Mouse (Mus musculus): ENCODE results near the gene Ovol3. TPM values are rescaled to one million over a fixed set of nuclear protein-coding genes. Genes with fewer than 3 reads are reported as not detected.
"Not testable (repeated sequence)": the region's sequence is repeated elsewhere in the genome, so short reads cannot be mapped to it uniquely, and the experiment has no call there.

Gene Ovol3
- polyA plus RNA-seq, 1 experiment from 2014 or later: not detected

DNA sequence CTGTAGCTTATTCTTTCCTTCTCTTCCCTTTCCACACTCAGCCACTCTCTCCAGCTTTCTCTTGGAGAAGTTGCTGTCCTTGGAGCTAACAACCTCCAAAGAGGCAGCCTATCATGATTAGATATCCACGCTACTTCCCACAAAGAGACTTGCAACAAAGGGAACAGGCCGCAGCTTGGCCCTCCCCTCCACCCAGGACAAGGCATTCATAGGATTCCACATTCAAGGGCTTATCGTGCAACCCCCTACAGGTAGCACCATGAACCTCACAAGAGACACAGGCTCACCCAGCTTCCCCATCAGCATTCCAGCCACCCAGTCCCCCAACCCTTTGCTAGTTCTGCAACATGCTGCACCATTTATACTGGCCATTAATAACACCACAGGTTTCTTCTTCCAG lies 31.3 kb upstream of the Ovol3 start:
- H3K4me2 ChIP-seq (replicated peaks; ENCODE audit: low read depth, low read length): no peak overlapping the region
- H3K27ac ChIP-seq (ENCODE audit: low read depth, low read length): no peak overlapping the region
- no peak for ATAC-seq (ENCODE audit: low FRiP score)
- 87% methylated on average over 3 of the region's 3 CpGs for WGBS
- H3K9ac ChIP-seq (ENCODE audit: low read depth, low read length): no peak overlapping the region
- no peak overlapping the region for H3K4me3 ChIP-seq (ENCODE audit: low read depth, low read length)
- H3K9me3 ChIP-seq (ENCODE audit: control insufficient read depth, low read length): no peaks in the 10 kb centered on the region
- no peak for DNase-seq (ENCODE audit: low spot score)
- H3K4me1 ChIP-seq (replicated peaks; ENCODE audit: control insufficient read depth, insufficient read depth, low read length): no peaks in the 10 kb centered on the region
- no peaks in the 10 kb centered on the region for H3K27me3 ChIP-seq (ENCODE audit: control insufficient read depth, insufficient read depth, low read length)
- 0 out of 2 replicates have a peak, but pooled peaks cover 2% of the 10 kb centered on the region for H3K36me3 ChIP-seq (ENCODE audit: control insufficient read depth, insufficient read depth, low read length)

DNA sequence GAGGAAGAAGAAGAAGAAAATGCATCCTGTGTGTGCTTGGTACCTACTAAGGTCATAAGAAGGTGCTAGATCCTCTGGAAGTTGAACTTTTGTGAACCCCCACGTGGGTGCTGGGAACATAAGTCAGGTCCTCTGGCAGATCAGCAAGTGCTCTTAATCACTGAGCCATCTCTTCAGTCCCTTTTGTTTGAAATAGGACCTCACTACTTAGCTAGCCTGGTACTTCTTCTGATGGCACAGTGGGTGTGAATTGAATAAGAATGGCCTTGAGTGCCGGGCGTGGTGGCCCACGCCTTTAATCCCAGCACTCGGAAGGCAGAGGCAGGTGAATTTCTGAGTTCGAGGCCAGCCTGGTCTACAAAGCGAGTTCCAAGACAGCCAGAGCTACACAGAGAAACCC lies 30.4 kb upstream of the Ovol3 start:
- Histone ChIP-seq H3K4me2 (replicated peaks; ENCODE audit: low read depth, low read length) (no peak overlapping the region), H3K9me3 (ENCODE audit: control insufficient read depth, low read length) (no peaks in the 10 kb centered on the region), H3K9ac (ENCODE audit: low read depth, low read length) (no peak overlapping the region), H3K27me3 (ENCODE audit: control insufficient read depth, insufficient read depth, low read length) (no peaks in the 10 kb centered on the region), H3K36me3 (ENCODE audit: control insufficient read depth, insufficient read depth, low read length) (0 out of 2 replicates have a peak, but pooled peaks cover 2% of the 10 kb centered on the region), H3K4me3 (ENCODE audit: low read depth, low read length) (no peak overlapping the region), H3K4me1 (replicated peaks; ENCODE audit: control insufficient read depth, insufficient read depth, low read length) (no peaks in the 10 kb centered on the region), H3K27ac (ENCODE audit: low read depth, low read length) (no peak overlapping the region)
- 93% methylated on average over 7 of the region's 7 CpGs for WGBS
- ATAC-seq (ENCODE audit: low FRiP score): no peak
- no peak for DNase-seq (ENCODE audit: low spot score)

- Histone ChIP-seq H3K9me3 (ENCODE audit: control insufficient read depth, low read length) (no peaks in the 10 kb centered on the region), H3K4me1 (replicated peaks; ENCODE audit: control insufficient read depth, insufficient read depth, low read length) (no peaks in the 10 kb centered on the region), H3K27ac (ENCODE audit: low read depth, low read length) (no peak overlapping the region), H3K4me3 (ENCODE audit: low read depth, low read length) (no peak overlapping the region), H3K27me3 (ENCODE audit: control insufficient read depth, insufficient read depth, low read length) (no peaks in the 10 kb centered on the region), H3K36me3 (ENCODE audit: control insufficient read depth, insufficient read depth, low read length) (0 out of 2 replicates have a peak, but pooled peaks cover 2% of the 10 kb centered on the region), H3K4me2 (replicated peaks; ENCODE audit: low read depth, low read length) (no peak overlapping the region), H3K9ac (ENCODE audit: low read depth, low read length) (no peak overlapping the region)
- WGBS: 93% methylated on average over 5 of the region's 5 CpGs
- DNase-seq (ENCODE audit: low spot score): no peak
- ATAC-seq (ENCODE audit: low FRiP score): no peak
These were observed 30.0 kb upstream of the Ovol3 start for GRCm38 (mm10) chr7:30265531-30265930.

GRCm38 (mm10) chr7:30265041-30265440 lies 29.5 kb upstream of the Ovol3 start:
- 85% methylated on average over 2 of the region's 2 CpGs for WGBS
- no peak for DNase-seq (ENCODE audit: low spot score)
- no peaks in the 10 kb centered on the region for H3K27me3 ChIP-seq (ENCODE audit: control insufficient read depth, insufficient read depth, low read length)
- H3K4me2 ChIP-seq (replicated peaks; ENCODE audit: low read depth, low read length): no peak overlapping the region
- no peaks in the 10 kb centered on the region for H3K9me3 ChIP-seq (ENCODE audit: control insufficient read depth, low read length)
- no peak overlapping the region for H3K9ac ChIP-seq (ENCODE audit: low read depth, low read length)
- H3K36me3 ChIP-seq (ENCODE audit: control insufficient read depth, insufficient read depth, low read length): 0 out of 2 replicates have a peak, but pooled peaks cover 2% of the 10 kb centered on the region
- H3K27ac ChIP-seq (ENCODE audit: low read depth, low read length): no peak overlapping the region
- H3K4me3 ChIP-seq (ENCODE audit: low read depth, low read length): no peak overlapping the region
- ATAC-seq (ENCODE audit: low FRiP score): no peak
- H3K4me1 ChIP-seq (replicated peaks; ENCODE audit: control insufficient read depth, insufficient read depth, low read length): no peaks in the 10 kb centered on the region

- Histone ChIP-seq H3K4me3 (ENCODE audit: low read depth, low read length) (no peak overlapping the region), H3K4me1 (replicated peaks; ENCODE audit: control insufficient read depth, insufficient read depth, low read length) (no peaks in the 10 kb centered on the region), H3K9me3 (ENCODE audit: control insufficient read depth, low read length) (no peaks in the 10 kb centered on the region), H3K4me2 (replicated peaks; ENCODE audit: low read depth, low read length) (no peak overlapping the region), H3K36me3 (ENCODE audit: control insufficient read depth, insufficient read depth, low read length) (0 out of 2 replicates have a peak, but pooled peaks cover 2% of the 10 kb centered on the region), H3K9ac (ENCODE audit: low read depth, low read length) (no peak overlapping the region), H3K27me3 (ENCODE audit: control insufficient read depth, insufficient read depth, low read length) (no peaks in the 10 kb centered on the region), H3K27ac (ENCODE audit: low read depth, low read length) (no peak overlapping the region)
- DNase-seq (ENCODE audit: low spot score): no peak
- WGBS: 89% methylated on average over 12 of the region's 12 CpGs
- ATAC-seq (ENCODE audit: low FRiP score): no peak
These were observed 16.7 kb upstream of the Ovol3 start for GRCm38 (mm10) chr7:30251956-30252954.

GRCm38 (mm10) chr7:30237374-30237773 lies 1.8 kb upstream of the Ovol3 start:
- not testable (repeated sequence) for H3K27me3 ChIP-seq (ENCODE audit: control insufficient read depth, insufficient read depth, low read length); H3K9ac ChIP-seq (ENCODE audit: low read depth, low read length); H3K4me1 ChIP-seq (replicated peaks; ENCODE audit: control insufficient read depth, insufficient read depth, low read length); H3K4me3 ChIP-seq (ENCODE audit: low read depth, low read length); DNase-seq (ENCODE audit: low spot score); ATAC-seq (ENCODE audit: low FRiP score); H3K27ac ChIP-seq (ENCODE audit: low read depth, low read length); H3K36me3 ChIP-seq (ENCODE audit: control insufficient read depth, insufficient read depth, low read length); H3K9me3 ChIP-seq (ENCODE audit: control insufficient read depth, low read length); H3K4me2 ChIP-seq (replicated peaks; ENCODE audit: low read depth, low read length)
- 89% methylated on average over 3 of the region's 3 CpGs for WGBS

GRCm38 (mm10) chr7:30235091-30235490 lies 434 bp downstream of the Ovol3 start:
- Histone ChIP-seq H3K27ac (ENCODE audit: low read depth, low read length) (no peak overlapping the region), H3K9ac (ENCODE audit: low read depth, low read length) (no peak overlapping the region), H3K4me2 (replicated peaks; ENCODE audit: low read depth, low read length) (no peak overlapping the region), H3K36me3 (ENCODE audit: control insufficient read depth, insufficient read depth, low read length) (no peaks in the 10 kb centered on the region), H3K4me3 (ENCODE audit: low read depth, low read length) (no peak overlapping the region), H3K4me1 (replicated peaks; ENCODE audit: control insufficient read depth, insufficient read depth, low read length) (peaks cover 5% of the 10 kb centered on the region), H3K27me3 (ENCODE audit: control insufficient read depth, insufficient read depth, low read length) (no peaks in the 10 kb centered on the region), H3K9me3 (ENCODE audit: control insufficient read depth, low read length) (no peaks in the 10 kb centered on the region)
- ATAC-seq (ENCODE audit: low FRiP score): no peak
- 93% methylated on average over 8 of the region's 8 CpGs for WGBS
- no peak for DNase-seq (ENCODE audit: low spot score)

DNA sequence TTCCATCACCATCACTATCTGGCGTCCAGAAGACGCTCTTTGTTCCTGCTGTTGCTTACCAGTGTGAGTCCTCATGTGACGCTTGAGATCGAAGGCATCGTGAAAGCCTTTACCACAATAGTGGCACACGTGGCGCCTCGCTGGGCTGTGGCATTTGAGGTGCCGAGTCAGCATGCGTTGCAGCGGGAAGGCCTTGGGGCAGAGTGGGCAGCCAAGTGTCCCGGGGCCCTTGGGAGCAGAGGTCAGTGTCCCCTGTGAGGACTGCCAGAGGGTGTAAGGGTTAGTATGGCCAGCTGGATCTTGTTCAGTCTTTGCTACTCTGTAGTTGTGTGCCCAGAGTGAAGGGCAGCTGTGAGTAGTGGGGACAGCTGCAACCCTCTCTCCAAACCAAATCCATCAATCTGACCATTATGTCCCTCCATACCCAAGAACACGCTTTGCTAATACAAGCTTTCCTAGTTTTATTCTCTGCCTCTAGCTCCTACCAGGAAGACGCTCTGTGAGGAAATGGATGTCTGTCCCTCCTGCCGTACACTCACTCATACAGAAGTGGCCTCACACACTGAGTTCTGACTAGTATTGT lies 1.2 kb downstream of the Ovol3 start:
- DNase-seq (ENCODE audit: low spot score) (no peak), ATAC-seq (ENCODE audit: low FRiP score) (no peak)
- Histone ChIP-seq H3K27ac (ENCODE audit: low read depth, low read length) (no peak overlapping the region), H3K4me2 (replicated peaks; ENCODE audit: low read depth, low read length) (no peak overlapping the region), H3K4me1 (replicated peaks; ENCODE audit: control insufficient read depth, insufficient read depth, low read length) (peaks cover 5% of the 10 kb centered on the region), H3K27me3 (ENCODE audit: control insufficient read depth, insufficient read depth, low read length) (no peaks in the 10 kb centered on the region), H3K9ac (ENCODE audit: low read depth, low read length) (no peak overlapping the region), H3K4me3 (ENCODE audit: low read depth, low read length) (no peak overlapping the region), H3K36me3 (ENCODE audit: control insufficient read depth, insufficient read depth, low read length) (no peaks in the 10 kb centered on the region), H3K9me3 (ENCODE audit: control insufficient read depth, low read length) (no peaks in the 10 kb centered on the region)
- 96% methylated on average over 15 of the region's 15 CpGs for WGBS

Measured in hindbrain, embryonic 11.5 days (tissue).